Mouse (Mus musculus) granulocyte monocyte progenitor cell, adult 5-6 weeks (primary cell): ENCODE results near the gene Bves. TPM values are rescaled to one million over a fixed set of nuclear protein-coding genes. Genes with fewer than 3 reads are reported as not detected.
"Not testable (repeated sequence)": the region's sequence is repeated elsewhere in the genome, so short reads cannot be mapped to it uniquely, and the experiment has no call there.

ENCODE experiments used
- ATAC-seq: replicated peaks from 2 replicates; pipeline ENCODE4 v1.8.0; 2016; ENCODE audit warnings: mild to moderate bottlenecking, moderate TSS enrichment, inconsistent platforms; ENCODE audit not compliant: poor library complexity, severe bottlenecking
- total RNA-seq, 2 experiments: library from RNA; stranded (forward) in 1 of 2; stranded (reverse) in 1 of 2; fragments of 200-712, 200-1000 nt in 1 of 2; fragments of >200 nt in 1 of 2; fragmentation: Nextera tagmentation in 1 of 2; gene quantifications; 2 replicates each; pipeline ENCODE4 v1.2.3; 2014 to 2017

Bves gene
- not detected in 2 replicates for total RNA-seq (2014; fragmentation: Nextera tagmentation)
- not detected in 2 replicates for total RNA-seq (2017)

DNA sequence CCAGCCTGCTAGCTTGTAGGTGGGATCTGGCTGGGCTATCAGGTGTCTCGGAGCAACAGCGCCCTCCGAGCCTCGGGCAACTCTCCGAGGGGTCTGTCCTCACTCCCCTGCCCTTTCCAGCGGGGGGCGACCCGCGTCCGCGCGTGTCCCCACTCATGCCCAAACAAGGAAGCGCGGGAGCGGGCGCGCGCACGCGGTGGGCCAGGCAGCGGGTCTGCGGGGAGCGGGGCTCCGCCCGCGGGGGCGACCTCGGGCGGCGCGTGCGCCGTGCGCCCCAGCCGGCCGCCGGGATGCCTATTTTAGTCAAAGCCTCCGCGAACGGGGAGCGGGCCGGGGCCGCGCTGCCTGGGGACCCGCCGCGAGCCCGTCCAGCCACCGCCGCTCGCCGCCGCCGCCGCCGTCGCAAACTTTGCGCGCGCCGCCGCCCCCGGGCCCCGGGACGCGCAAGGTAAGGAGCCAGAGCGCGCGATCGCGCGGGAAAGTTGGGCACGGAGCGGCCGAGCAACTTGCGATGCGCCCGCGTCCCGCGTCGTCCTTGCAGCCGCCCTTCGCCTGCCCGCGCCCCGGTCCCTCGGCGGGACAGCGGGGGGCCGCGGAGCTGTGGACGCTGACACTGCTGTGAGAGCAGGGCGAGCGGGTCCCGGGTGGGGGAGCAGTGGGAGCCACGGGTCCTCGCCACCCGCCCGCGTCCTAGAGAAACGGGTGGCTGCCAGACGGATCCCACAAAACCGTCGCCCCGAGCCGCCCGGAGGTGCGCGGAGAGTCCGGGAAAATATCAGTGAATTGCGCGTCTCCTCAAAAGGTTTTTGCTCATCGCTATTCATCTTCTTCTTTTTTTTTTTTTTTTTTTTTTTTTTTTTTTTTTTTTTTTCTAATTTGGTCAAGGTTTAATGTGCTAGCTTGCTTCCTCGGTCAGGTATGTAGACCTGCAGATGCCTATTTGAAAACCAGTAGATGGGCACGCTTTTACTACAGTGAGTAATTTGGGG, at the start of gene Bves:
TSS of gene Bves (plus strand) at position 339 of the 989 bp plus-strand sequence.
- ATAC-seq, result no peak; the same call in 1 of the 2 replicates

DNA sequence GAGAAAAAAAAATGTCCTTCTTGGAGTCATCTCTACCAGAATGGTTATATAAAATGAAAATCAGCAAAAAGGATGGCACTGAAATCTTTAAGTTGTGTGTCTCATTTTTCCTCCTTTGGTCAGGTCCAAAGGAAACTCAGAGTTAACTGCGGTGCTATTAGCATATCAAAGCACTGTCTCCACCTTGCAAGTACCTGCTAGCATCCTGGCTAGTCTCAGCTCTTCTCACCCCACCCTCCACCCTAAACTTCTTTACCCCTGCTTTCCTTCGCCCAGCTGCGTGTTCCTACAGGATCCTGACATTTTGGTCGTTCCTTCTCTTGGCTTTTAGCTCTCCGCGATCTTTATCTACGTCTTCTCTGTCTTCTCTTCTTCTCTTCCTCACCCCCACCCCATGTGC, 47.2 kb upstream of the Bves start:
- ATAC-seq, result no peak

DNA sequence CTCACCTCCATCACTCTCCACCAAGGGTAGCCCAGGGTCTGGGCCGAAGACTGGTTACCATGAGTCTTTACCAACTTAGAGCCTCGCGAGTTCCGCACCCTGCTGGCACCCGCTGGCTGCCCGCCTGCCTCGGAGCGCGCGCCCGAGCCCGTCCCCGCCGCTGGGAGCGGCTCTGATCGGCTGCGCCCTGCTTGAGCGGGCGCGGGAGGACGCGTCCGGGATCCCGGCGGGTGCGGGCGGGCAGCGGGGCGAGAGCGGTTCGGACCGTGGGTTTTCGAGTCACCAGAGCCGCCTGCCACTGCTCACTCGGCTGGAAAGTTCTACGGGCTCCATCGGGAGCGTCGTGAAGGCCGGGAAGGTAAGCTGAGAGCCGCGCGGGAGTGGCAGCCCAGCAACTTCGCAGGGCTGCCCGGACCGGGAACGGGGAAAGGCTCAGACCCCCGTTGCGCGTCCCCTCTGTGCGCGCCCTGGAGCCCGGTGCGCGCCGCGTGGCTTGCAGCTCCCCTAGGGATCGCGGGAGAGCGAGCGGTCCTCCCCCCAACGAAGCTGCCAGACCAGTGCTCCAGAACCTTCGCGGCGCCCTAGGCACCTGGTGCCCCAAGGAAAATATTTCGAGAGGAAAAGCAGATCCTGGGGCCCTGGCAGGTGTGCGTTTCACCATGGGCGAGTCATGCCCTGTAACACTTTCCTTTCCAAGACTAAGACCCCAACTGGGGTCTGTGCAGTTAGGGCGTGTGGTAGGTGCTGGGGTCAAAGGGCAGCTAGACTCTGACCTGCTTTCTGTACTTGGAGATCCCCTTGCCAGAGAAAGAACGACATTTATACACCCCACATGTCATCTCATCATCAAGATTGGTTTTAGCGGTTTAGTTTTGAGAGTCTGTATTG, 46.1 kb upstream of the Bves start:
- no peak; the same call in 1 of the 2 replicates for ATAC-seq

DNA sequence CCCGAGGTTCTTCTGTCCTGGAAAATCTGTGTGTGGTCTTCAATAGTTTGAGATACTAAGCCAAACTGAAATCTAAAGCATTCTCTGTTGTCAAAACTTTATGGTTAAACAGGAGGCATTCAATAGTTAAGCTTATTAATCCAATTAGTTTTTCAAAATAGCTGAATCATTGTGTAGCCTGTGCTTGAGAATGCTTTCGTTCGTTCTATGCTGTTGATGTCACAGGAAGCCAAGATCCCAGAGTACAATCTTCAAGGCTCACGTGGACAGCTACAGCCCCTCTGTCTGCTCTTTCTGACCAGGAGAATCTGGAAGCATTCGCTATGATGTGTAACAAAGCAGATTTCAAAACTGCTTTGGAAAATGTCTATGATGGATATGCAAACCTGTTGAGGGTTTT, 45.0 kb upstream of the Bves start:
- ATAC-seq, result no peak

GRCm38 (mm10) chr10:45292159-45292558, 43.4 kb upstream of the Bves start:
- not testable (repeated sequence) for ATAC-seq

DNA sequence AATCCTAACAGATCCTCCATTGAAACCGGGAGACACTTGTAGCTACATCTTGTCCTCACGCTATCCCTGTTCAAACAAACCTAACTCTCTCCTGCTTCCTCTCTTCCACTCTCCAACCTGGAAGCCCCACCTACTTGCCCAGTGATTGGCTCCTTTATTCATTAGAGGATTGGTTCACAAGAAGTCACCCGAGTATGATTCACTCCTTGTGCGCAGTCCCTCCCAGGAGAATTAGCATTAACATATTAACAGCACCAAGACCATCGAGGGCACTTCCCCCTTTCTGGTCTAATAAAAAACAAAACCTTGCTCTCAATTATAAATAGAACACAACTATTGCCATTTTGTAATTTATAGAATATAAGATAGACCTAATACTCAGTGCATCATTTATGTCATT, 40.5 kb upstream of the Bves start:
- no peak for ATAC-seq

DNA sequence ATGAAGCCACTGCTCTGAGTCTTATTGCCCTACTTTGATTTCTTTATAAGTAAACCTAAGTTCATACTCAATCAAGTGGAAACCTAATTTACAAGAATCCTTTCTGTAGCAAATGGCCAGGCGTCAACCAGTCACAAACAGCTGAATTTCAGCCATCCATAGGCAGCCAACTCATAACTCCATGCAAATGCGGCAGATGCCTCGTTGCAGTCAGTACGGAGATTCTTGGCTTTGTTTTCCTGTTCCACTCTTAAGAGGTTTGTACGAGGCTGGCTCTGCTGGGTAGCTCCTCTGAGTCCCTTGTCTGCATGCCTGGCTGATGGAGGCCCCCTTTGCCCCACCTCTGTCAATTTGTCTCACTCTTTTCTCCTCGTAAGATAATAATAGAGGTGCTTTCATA, 37.1 kb upstream of the Bves start:
- no peak for ATAC-seq

DNA sequence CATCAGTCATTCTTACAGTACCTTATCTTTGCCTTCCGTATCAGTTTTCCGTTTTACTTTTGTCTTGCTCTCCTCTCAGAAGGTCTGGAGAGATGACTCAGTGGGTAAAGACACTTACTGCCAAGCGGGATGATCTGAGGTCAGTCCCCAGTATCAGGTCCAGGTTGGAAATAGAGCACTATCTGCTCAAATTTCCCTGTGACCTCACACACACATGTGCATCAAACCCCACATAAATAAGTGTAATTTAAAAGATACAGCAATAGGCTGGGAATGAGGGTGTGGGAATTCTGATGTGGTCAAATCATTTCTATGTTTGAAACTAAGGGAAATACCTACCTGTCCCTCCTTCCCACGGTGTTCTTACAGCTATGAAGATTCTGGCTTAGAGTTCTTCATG, 36.1 kb upstream of the Bves start:
- ATAC-seq, result no peak

GRCm38 (mm10) chr10:45303315-45304036, 32.1 kb upstream of the Bves start:
- ATAC-seq, result no peak

DNA sequence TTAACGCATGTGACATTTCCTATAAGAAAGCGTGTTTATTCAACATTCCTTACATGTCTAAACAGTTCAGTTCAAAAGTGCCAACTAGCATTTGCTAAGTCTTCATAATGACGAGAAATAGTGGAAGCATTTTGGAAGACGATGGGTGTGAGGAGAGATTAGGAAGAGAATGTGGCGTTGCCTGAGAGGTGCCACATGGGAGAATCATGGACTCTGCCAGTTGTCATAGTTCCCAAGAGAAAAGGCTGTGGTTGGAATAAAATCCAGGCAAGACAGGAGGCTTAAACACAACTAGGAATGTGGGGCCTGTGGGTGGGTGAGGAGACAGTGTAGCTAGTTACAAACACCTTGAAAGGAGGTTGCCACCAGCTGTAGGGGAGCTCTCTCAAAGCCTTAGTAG, 30.4 kb upstream of the Bves start:
- ATAC-seq, result no peak

GRCm38 (mm10) chr10:45311129-45311528, 24.4 kb upstream of the Bves start:
- ATAC-seq, result no peak

GRCm38 (mm10) chr10:45311624-45312023, 23.9 kb upstream of the Bves start:
- ATAC-seq, result no peak

DNA sequence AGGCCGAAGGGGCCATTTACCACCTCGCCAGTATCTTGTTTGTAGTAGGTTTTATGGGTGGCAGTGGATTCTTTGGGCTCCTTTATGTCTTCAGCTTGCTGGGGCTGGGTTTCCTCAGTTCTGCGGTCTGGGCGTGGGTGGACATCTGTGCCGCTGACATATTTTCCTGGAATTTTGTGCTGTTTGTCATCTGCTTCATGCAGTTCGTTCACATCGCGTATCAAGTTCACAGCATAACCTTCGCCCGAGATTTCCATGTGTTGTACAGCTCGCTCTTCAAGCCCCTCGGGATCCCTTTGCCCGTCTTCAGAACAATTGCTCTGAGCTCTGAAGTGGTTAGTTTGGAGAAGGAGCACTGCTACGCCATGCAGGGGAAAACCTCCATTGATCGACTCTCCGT, 20.7 kb upstream of the Bves start:
- no peak for ATAC-seq

GRCm38 (mm10) chr10:45318922-45319321, 16.6 kb upstream of the Bves start:
- no peak for ATAC-seq

DNA sequence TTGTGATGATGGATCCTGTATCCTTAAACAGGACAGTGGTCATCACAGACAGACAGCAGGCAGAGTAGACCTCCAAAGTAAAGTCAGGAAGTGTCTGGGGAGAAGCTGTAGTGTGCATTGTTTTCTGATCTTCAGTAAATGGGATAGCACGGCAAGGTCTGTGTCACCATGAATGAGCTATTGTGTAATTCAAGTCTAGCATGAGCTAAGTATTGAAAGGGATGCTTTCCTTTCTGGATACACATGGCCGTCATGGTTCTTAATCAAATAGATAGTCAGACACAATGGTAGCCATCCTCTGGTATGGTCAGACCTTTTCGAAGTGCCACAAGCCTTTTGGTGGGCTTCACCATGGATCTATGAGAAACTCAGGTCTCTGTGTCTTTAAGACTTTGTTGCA, 15.3 kb upstream of the Bves start:
- ATAC-seq, result no peak

DNA sequence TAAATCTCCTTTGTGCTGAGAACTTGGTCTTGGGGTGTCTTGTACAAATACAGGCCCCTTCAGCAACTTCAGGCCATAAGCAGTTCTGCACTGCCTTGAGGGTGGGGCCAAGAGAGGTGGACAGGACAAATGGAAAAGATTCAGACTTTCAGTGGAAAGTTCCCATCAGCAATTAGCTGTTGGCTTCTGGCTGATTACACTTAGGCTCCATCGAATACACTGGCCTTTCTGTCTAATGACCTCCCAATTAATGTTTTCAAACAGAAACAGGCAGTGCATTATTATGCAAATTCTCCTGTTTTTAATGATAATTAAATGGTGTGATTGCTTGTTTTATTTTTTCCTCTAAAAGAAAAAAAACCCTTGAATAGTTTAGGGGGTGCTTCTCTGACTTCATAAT, 11.4 kb upstream of the Bves start:
- ATAC-seq, result no peak

- ATAC-seq, result no peak
Measured at GRCm38 (mm10) chr10:45328196-45329000, 7.2 kb upstream of the Bves start.

DNA sequence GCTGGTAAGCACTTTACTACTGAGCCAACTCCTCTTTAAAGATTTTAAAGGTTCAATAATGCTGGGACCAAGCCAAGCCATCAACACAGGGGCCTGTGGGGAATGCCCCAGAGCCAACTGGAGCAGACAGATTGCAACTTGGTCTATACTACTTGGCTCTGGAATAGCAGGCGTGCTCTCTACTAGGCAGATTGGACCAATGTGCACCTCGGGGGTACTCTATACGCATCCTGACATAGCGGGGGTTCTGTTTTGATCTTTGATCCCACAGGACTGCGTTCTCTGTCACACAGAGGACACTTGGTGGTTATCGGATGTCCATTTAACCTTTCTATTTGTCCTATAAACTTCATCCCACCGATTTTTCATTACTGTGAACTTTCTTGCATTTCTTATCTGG, 647 bp upstream of the Bves start:
- ATAC-seq, result no peak

- no peak for ATAC-seq
Measured at GRCm38 (mm10) chr10:45339106-45339505, 3.5 kb downstream of the Bves start.

GRCm38 (mm10) chr10:45344381-45344780, 8.8 kb downstream of the Bves start:
- ATAC-seq, result no peak
